Mouse (Mus musculus): ENCODE results near the gene Nckap1.
A peak's percentile ranks its signal among the peaks of the same experiment; 100 is the strongest.

Gene Nckap1

GRCm38 (mm10) chr2:80581043-80581711 lies at the start of gene Nckap1:
Gene Nckap1 (minus strand): TSS chr2:80581380.
- DNase-seq (ENCODE audit: low spot score in 2 of 2): peak; percentile 85 to 92

GRCm38 (mm10) chr2:80624523-80624922 lies 43.3 kb upstream of the Nckap1 start:
- no peak for DNase-seq (ENCODE audit: low spot score in 2 of 2)

GRCm38 (mm10) chr2:80621921-80622320 lies 40.7 kb upstream of the Nckap1 start:
- DNase-seq (ENCODE audit: low spot score in 2 of 2): no peak

GRCm38 (mm10) chr2:80618991-80619390 lies 37.8 kb upstream of the Nckap1 start:
- DNase-seq (ENCODE audit: low spot score in 2 of 2): no peak

- peak; percentile 88 to 93 for DNase-seq (ENCODE audit: low spot score in 2 of 2)
Observed at GRCm38 (mm10) chr2:80616854-80617737, 35.9 kb upstream of the Nckap1 start, which contains the start of the genes Dusp19 and Nup35. Gene Dusp19 (plus strand): TSS chr2:80617045. Gene Nup35 (plus strand): TSS chr2:80617236.

GRCm38 (mm10) chr2:80612796-80613195 lies 31.6 kb upstream of the Nckap1 start:
- no peak for DNase-seq (ENCODE audit: low spot score in 2 of 2)

- no peak for DNase-seq (ENCODE audit: low spot score in 2 of 2)
Observed at GRCm38 (mm10) chr2:80612286-80612685, 31.1 kb upstream of the Nckap1 start.

- DNase-seq (ENCODE audit: low spot score in 2 of 2): no peak
Observed at GRCm38 (mm10) chr2:80603771-80604426, 22.7 kb upstream of the Nckap1 start.

GRCm38 (mm10) chr2:80602756-80603155 lies 21.6 kb upstream of the Nckap1 start:
- DNase-seq (ENCODE audit: low spot score in 2 of 2): no peak

- no peak for DNase-seq (ENCODE audit: low spot score in 2 of 2)
Observed at GRCm38 (mm10) chr2:80600611-80601010, 19.4 kb upstream of the Nckap1 start.

GRCm38 (mm10) chr2:80599850-80600249 lies 18.7 kb upstream of the Nckap1 start:
- no peak for DNase-seq (ENCODE audit: low spot score in 2 of 2)

GRCm38 (mm10) chr2:80596960-80597359 lies 15.8 kb upstream of the Nckap1 start:
- no peak for DNase-seq (ENCODE audit: low spot score in 2 of 2)

GRCm38 (mm10) chr2:80594215-80594918 lies 13.2 kb upstream of the Nckap1 start:
- DNase-seq (ENCODE audit: low spot score in 2 of 2): no peak

GRCm38 (mm10) chr2:80582356-80582755 lies 1.2 kb upstream of the Nckap1 start:
- DNase-seq (ENCODE audit: low spot score in 2 of 2): no peak

GRCm38 (mm10) chr2:80580311-80580961 lies 744 bp downstream of the Nckap1 start:
- no peak for DNase-seq (ENCODE audit: low spot score in 2 of 2)

GRCm38 (mm10) chr2:80579253-80579891 lies 1.8 kb downstream of the Nckap1 start:
- no peak for DNase-seq (ENCODE audit: low spot score in 2 of 2)

- no peak for DNase-seq (ENCODE audit: low spot score in 2 of 2)
Observed at GRCm38 (mm10) chr2:80577286-80577685, 3.9 kb downstream of the Nckap1 start.

- no peak for DNase-seq (ENCODE audit: low spot score in 2 of 2)
Observed at GRCm38 (mm10) chr2:80570656-80571055, 10.5 kb downstream of the Nckap1 start.

GRCm38 (mm10) chr2:80567411-80567810 lies 13.8 kb downstream of the Nckap1 start:
- no peak for DNase-seq (ENCODE audit: low spot score in 2 of 2)

GRCm38 (mm10) chr2:80562253-80562652 lies 18.9 kb downstream of the Nckap1 start:
- DNase-seq (ENCODE audit: low spot score in 2 of 2): no peak

GRCm38 (mm10) chr2:80561478-80561877 lies 19.7 kb downstream of the Nckap1 start:
- DNase-seq (ENCODE audit: low spot score in 2 of 2): no peak
